Mouse (Mus musculus) frontal cortex, adult (tissue): ENCODE results near the gene Gm17655.
"Not testable (repeated sequence)": the region's sequence is repeated elsewhere in the genome, so short reads cannot be mapped to it uniquely, and the experiment has no call there.

Source experiments
- ATAC-seq: cut with Nextera tagmentation; 2 replicates; pipeline ENCODE4 v1.9.2; 2017; ENCODE audit warnings: mild to moderate bottlenecking, moderate library complexity, mixed read lengths; ENCODE audit not compliant: low TSS enrichment

Gene Gm17655

GRCm38 (mm10) chr5:110086161-110086866 is 14.0 kb upstream of the Gm17655 start:
- no peak for ATAC-seq

DNA sequence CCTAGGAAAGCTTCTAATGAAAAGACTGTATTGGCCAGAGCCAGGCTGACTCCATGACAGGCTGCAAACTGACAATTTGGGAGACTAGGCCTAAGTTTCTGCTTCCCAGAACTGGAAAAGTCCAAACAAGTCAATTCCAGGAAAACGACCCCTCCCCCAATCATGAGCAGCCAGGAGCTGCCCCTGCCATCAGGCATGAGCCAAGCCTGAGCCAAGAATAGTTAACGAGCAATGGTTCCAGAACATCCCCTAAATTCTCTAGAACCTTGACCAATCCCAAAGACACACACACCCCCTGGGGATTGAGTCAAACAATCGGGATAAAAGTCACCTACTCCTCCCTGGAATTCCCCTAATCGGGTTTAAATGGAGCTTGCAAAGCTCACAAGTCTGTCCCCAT is 10.6 kb upstream of the Gm17655 start:
- ATAC-seq: no peak

DNA sequence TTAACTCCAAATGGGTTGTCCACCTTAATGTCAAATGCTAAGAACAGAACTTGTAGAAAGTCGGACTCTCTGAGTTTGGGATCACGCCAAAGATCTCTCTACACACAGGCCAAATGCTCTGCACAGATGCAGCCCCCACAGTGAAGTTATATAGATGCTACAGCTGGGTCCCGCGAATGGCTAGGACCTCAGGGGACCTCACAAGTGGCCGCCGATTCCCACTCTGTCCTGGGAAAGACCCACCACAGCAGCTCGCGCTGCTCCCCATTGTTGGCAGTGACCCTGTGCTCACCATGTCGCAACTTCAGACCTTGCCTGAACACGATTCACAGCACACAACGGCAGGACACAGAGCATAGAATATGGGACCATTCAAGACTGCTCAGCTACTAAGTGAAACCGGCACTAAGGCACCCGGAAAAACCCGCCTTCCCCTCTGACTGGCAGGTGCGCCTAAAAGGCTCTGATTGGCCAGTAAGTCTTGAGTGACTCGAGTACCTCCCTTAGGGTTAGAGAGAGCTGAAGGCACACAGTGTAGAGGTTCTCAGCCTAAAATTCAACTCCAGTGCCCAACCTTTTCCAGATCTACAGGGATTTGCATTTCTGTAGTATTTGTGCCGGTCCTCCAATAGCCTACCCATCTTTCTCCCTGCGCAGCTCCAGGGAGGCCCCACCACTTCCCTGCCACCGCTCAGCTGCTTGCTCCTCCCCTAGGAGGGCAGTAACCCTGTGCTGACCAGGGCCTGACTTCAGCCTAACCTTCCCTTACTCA is 14.5 kb downstream of the Gm17655 start:
- ATAC-seq: peak; percentile 99

DNA sequence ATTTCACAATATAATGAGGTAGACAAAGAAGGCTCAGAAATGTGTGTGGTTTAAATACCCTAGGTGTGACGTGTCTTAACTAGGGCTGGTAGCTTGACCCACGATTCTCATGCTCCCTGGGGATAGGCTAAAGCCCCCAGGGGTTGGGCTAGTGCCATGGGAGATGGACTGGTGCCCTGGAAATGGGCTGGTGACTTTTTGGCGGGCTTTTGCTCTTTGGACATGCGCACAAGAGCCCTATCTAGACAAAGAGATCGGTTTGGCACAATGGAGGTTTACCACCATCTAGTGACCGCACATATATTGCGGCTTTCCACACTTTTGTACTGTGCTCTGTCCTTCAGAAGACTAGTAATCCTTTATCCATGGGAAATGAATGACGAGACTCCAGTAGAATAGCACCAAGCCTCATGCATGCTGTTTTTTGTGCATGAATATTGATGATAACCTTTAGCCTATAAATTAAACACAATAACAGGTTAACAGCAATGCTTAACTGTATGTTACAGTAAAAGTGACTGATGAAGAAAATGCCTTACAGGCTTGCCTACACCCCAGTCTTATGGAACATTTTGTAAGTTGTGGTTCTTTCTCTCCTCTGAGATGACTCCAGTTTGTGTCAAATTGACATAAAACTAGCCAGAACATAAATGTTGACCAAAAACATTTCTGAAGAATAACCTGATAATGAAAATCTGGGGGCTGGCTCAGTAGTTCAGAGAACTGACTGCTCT is 48.5 kb downstream of the Gm17655 start:
- ATAC-seq: not testable (repeated sequence)

DNA sequence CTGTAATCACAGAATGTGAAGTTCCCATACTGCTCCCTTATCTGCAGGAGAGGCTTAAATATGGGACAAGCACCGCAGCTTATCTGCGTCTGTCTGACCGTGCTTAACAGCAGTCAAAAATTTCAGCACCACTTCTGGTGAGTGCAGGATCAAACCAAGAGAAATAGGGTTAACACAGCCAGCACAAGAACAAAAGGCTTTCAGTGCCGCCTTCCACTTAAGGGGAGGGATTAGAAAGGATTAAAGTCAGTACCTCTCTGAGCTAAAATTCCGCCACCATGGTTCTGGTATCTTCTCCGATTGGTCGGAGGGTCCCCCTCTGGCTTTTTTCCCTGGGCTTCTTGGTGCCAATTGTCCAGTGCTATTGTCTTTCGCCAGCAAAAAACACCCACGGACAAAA is 49.0 kb downstream of the Gm17655 start:
- no peak for ATAC-seq

DNA sequence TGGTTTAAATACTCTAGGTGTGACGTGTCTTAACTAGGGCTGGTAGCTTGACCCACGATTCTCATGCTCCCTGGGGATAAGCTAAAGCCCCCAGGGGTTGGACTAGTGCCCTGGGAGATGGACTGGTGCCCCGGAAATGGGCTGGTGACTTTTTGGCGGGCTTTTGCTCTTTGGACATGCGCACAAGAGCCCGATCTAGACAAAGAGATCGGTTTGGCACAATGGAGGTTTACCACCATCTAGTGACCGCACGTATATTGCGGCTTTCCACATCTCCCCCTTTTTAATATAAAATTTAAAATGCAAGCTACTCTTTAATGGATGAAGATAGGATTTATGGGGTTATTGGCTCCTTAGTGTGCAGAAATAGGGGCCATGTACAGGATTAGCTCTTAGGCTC is 56.5 kb downstream of the Gm17655 start:
- ATAC-seq: not testable (repeated sequence)
